Mouse (Mus musculus) small intestine, adult 2 months (tissue): Measurements from ENCODE around the gene Hoxd9.

Experiments
- CTCF ChIP-seq: fragments of 200-500 bp; IDR thresholded peaks from 2 replicates; pipeline ENCODE4 v1.5.1; 2012; ENCODE audit warnings: low read depth, mild to moderate bottlenecking, control low read depth, inconsistent platforms, low read length, moderate library complexity, mixed read lengths; ENCODE audit not compliant: insufficient replicate concordance, insufficient read length; ENCODE audit errors: extremely low read depth
- POLR2A ChIP-seq: fragments of 200-500 bp; IDR thresholded peaks from 2 replicates; pipeline ENCODE4 v1.6.1; 2012; ENCODE audit warnings: low read depth, mild to moderate bottlenecking, control low read depth, inconsistent platforms, low read length, moderate library complexity

- TF ChIP-seq CTCF (no peak), POLR2A (no peak)
Observed at GRCm38 (mm10) chr2:74733765-74734164, 36.2 kb downstream of the Hoxd9 start.
